Mouse (Mus musculus) megakaryocyte, embryonic 14.5 days (primary cell): ENCODE measurements at regions not wholly inside any gene's neighbourhood (a gene's known extent, or its start where the extent isn't known, plus 50 kb on each side); places are given as distances from the start of the nearest gene placed in this dataset.

ENCODE experiments used
- FLI1 ChIP-seq: IDR thresholded peaks from 2 replicates; pipeline ENCODE4 v1.6.1; 2012; ENCODE audit warnings: low read length, inconsistent platforms, mixed read lengths
- GATA1 ChIP-seq: IDR thresholded peaks from 3 replicates; pipeline ENCODE4 v1.6.1; 2012; ENCODE audit warnings: mixed read lengths, low read length, inconsistent platforms, borderline replicate concordance

DNA sequence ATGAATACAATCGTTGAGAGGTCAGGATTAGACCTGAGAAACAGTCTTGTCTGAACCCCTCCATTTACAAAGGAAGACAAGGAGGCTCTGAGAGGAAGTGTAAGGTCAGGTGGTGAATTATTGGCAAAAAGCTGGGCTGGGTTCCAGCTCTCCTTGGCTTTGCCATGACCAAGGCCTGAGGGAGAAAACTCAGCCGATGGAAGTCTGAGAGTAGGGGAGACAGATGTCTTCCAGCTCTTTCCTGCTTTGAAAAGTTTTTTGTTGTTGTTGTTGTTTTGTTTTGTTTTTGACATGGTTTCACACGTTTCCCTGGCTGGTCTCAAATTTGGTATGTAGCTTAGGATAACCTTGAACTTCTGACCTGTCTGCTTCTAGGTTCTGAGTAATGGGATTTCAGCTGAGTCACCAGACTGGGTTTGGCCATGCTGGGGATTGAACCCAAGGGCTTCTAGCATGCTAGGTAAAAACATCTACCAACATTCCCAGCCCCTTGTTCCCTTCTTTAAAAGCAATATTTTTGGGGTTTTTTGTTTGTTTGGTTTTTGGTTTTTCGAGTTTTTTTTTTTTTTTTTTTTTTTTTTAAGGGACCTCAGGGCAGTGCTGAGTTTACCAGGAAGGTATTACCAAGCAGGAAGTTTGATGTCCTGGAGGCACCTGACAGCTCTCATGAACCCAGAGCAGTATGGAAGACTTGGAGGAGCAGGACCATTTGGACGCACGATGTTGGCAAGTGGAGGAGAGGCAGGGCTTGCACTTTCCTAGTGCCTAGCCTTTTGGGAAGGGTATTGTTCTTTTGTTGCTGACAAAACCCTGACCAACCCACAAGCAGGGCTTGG is 58.8 kb downstream of the Irf2bpl start:
- TF ChIP-seq GATA1 = no peak
- TF ChIP-seq FLI1 = no peak
